Mouse (Mus musculus) heart, adult 18-20 months (tissue): Measurements from ENCODE around the gene Chrnb4. TPM values are rescaled to one million over a fixed set of nuclear protein-coding genes. Genes with fewer than 3 reads are reported as not detected.

ENCODE experiments used
- DNase-seq, 2 experiments: peaks; one replicate each; pipeline ENCODE4 v3.0.0; 2021 to 2022; ENCODE audit warnings: mixed read lengths in 1 of 2
- total RNA-seq, 2 experiments: library from RNA; stranded (reverse); gene quantifications; 2 replicates each; pipeline ENCODE4 v1.2.3; 2021

Chrnb4 gene
- total RNA-seq, 2 experiments from 2014 or later = 0.13 TPM; not detected in 1

DNA sequence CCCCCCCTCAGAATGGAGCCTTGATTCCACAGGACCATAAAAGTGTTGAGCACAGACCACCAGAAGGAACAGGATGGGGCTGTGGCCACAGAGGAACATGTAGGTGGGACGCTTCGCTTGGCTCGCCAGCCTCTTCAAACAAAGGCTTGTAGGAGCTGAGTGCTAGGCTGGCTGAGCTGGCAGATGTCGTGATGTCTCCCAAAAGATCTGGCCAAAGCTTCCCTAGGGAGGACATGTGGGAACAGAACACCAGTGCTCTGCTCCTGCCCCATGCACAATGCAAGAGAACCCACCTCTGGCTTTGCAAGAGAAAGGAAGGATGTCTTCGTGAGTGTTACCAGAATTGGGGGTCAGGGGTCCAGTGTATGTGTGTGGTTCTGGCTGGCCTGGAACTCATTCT is 25.3 kb downstream of the Chrnb4 start:
- no peak for DNase-seq

DNA sequence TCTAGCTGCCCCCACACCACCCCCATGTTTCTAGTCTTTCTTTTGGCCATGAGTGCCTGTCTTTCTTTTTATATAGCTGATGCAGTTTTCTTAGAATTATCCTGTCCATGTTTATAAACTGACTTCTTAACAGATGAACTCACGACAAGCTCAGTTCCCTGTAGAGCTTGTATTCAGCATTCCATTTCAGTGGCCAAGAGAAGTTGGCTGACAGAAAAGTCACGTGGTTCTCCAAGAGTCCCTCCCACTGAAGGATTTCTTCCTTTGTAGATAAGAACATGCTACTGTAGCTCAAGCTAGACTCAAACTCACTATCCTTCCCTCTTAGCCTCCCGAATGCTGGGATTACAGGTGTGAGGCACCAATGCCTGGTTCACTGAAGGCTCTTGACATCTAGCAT is 31.7 kb downstream of the Chrnb4 start:
- DNase-seq = no peak

GRCm38 (mm10) chr9:55010588-55011350 is 37.8 kb downstream of the Chrnb4 start:
- DNase-seq = no peak

- no peak for DNase-seq
Measured at GRCm38 (mm10) chr9:55009692-55010091, 38.9 kb downstream of the Chrnb4 start.

- no peak for DNase-seq
Measured at GRCm38 (mm10) chr9:55003609-55004008, 45.0 kb downstream of the Chrnb4 start.

DNA sequence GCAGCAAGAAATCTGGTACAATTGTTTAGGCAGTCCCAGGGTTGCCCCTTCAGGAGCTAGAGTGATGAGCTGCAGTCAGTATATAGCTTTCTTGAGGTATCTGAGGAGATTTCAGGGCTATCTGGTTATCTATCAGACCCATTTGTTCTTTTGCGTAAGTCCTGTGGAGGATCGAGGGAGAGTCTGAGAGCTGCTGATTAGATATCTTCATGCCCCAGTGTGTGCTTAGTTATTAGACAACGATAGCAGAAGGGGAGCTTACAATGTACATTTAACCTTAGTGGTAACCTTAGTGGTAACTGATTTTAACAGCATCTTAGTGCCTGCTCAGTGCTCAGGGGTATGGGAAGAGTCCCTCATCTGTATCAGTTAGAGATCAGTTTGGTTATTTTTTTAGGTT is 52.9 kb downstream of the Chrnb4 start:
- DNase-seq = no peak

GRCm38 (mm10) chr9:54994381-54994780 is 54.2 kb downstream of the Chrnb4 start:
- DNase-seq = no peak

GRCm38 (mm10) chr9:54990362-54990761 is 58.2 kb downstream of the Chrnb4 start:
- DNase-seq = no peak

DNA sequence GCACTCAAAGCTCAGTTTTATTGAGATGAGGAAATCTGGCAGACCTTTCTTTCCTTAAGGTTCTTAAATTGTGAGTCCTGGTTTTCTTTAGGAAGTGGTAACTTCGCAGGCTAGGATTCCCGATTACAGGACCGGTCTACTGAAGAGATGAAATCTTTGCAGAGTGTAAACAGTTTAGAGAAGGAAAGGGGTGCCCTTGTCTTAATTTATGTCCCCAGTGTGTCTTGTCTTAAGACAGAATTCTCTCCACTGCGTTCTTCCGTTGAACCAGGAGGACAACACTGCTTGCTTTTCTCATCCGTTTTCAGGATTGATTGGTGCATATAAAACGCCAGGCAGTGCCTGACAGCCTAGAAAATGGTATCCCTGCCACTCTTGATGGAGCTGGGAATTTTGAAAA is 66.2 kb downstream of the Chrnb4 start:
- DNase-seq = no peak

GRCm38 (mm10) chr9:54981291-54982191 is 67.0 kb downstream of the Chrnb4 start:
- DNase-seq = peak in 1 of 2 experiments; percentile 17

DNA sequence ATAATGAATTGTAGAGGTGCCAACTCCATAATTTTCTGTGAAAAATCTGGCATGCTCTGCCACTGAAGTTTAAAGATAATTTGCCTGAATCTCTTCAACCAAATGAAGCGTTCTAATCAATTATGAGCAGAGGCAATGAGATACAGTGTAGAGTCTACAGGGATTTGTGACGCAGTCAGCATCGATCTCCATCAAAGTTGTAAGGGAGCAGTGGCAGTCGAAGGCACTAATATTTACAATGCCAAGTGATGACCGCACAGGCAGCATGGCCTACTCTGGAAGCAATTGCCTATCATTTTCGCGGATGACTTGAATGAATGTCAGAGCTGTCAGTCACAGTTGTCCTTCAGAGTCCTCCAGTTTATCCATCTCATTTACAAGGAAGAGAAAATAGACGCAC is 67.9 kb downstream of the Chrnb4 start, which contains the start of gene Chrna5:
Gene Chrna5 (plus strand): TSS at position 207 of the 400 bp plus-strand sequence.
- DNase-seq = no peak

Other genes starting within 250 kb of the Chrnb4 start
- gene Ireb2, start 185.0 kb downstream of the Chrnb4 start, total RNA-seq = 10 to 100 TPM; 22.0 to 22.6 TPM
- gene Hykk, start 131.5 kb downstream of the Chrnb4 start, total RNA-seq = 1 to 10 TPM; 1.2 to 1.3 TPM
- gene Psma4, start 98.0 kb downstream of the Chrnb4 start, total RNA-seq = 100 to 1,000 TPM; 123 to 128 TPM
- gene AY074887, start 97.8 kb downstream of the Chrnb4 start, total RNA-seq = not detected
- not detected for gene Chrna5, start 67.9 kb downstream of the Chrnb4 start, total RNA-seq
- gene Chrna3, start 22.2 kb downstream of the Chrnb4 start, total RNA-seq = not detected
- 10 to 100 TPM; 28.4 to 30.5 TPM for gene Ube2q2, start 100.1 kb upstream of the Chrnb4 start, total RNA-seq
- 10 to 100 TPM; 33.1 to 35.2 TPM for gene Fbxo22, start 160.1 kb upstream of the Chrnb4 start, total RNA-seq